Mouse (Mus musculus) thymus, adult 2 months (tissue): ENCODE measurements around the gene C1qtnf6. TPM values are rescaled to one million over a fixed set of nuclear protein-coding genes. Genes with fewer than 3 reads are reported as not detected.

Experiments
- DNase-seq: peaks from one replicate; pipeline ENCODE4 v3.0.0; 2021
- H3K27ac ChIP-seq: fragments of 200-500 bp; 2 replicates; pipeline ENCODE4 v1.5.1; 2012; ENCODE audit warnings: low read length, control low read depth; ENCODE audit not compliant: control insufficient read depth, insufficient read depth
- H3K27me3 ChIP-seq: fragments of 200-500 bp; 2 replicates; pipeline ENCODE4 v1.6.1; 2012; ENCODE audit warnings: mild to moderate bottlenecking, low read length, moderate library complexity, mixed read lengths; ENCODE audit not compliant: control insufficient read depth, insufficient read depth
- H3K36me3 ChIP-seq: fragments of 200-500 bp; 2 replicates; pipeline ENCODE4 v1.6.1; 2012; ENCODE audit warnings: mild to moderate bottlenecking, low read length, moderate library complexity; ENCODE audit not compliant: control insufficient read depth, insufficient read depth
- H3K4me1 ChIP-seq: fragments of 200-500 bp; replicated peaks from 2 replicates; pipeline ENCODE4 v1.6.1; 2012; ENCODE audit warnings: low read length; ENCODE audit not compliant: control insufficient read depth, insufficient read depth
- H3K4me3 ChIP-seq: fragments of 200-500 bp; 2 replicates; pipeline ENCODE4 v1.5.1; 2012; ENCODE audit warnings: mild to moderate bottlenecking, low read length, control low read depth, moderate library complexity; ENCODE audit not compliant: control insufficient read depth, insufficient read depth
- CTCF ChIP-seq: fragments of 200-500 bp; IDR thresholded peaks from 2 replicates; pipeline ENCODE4 v1.5.1; 2012; ENCODE audit warnings: mild to moderate bottlenecking, control low read depth, low read length, moderate library complexity, borderline replicate concordance; ENCODE audit not compliant: control insufficient read depth, poor library complexity, insufficient read depth; ENCODE audit errors: extremely low read depth
- POLR2A ChIP-seq: fragments of 200-500 bp; IDR thresholded peaks from 2 replicates; pipeline ENCODE4 v1.6.1; 2012; ENCODE audit warnings: mild to moderate bottlenecking, low read length, control low read depth, moderate library complexity; ENCODE audit not compliant: control insufficient read depth, poor library complexity, insufficient read depth; ENCODE audit errors: extremely low read depth
- WGBS: fragments of 180-500 bp; shearing (Covaris S2); methylation state at CpG from one replicate; pipeline ENCODE4 v1.1.7; 2018; 5-methylcytosine and 5-hydroxymethylcytosine counted together
- polyA plus RNA-seq: library from polyadenylated mRNA; depleted of rRNA; stranded (reverse); fragments of >200 nt; gene quantifications from 2 replicates; pipeline ENCODE4 v1.2.3, GENCODE M21; 2012

The C1qtnf6 gene
- polyA plus RNA-seq, 1 experiment, result 12.5 TPM

GRCm38 (mm10) chr15:78557693-78558535 lies 26.7 kb upstream of the C1qtnf6 start:
- no peak for DNase-seq
- no peak overlapping the region for H3K27ac ChIP-seq
- 41% methylated on average over 10 of the region's 10 CpGs for WGBS
- H3K4me3 ChIP-seq, result no peak overlapping the region
- TF ChIP-seq POLR2A (no peak), CTCF (no peak)
- no peaks in the 10 kb centered on the region for H3K27me3 ChIP-seq
- peaks cover 43% of the 10 kb centered on the region for H3K4me1 ChIP-seq
- peaks cover 24% of the 10 kb centered on the region for H3K36me3 ChIP-seq

DNA sequence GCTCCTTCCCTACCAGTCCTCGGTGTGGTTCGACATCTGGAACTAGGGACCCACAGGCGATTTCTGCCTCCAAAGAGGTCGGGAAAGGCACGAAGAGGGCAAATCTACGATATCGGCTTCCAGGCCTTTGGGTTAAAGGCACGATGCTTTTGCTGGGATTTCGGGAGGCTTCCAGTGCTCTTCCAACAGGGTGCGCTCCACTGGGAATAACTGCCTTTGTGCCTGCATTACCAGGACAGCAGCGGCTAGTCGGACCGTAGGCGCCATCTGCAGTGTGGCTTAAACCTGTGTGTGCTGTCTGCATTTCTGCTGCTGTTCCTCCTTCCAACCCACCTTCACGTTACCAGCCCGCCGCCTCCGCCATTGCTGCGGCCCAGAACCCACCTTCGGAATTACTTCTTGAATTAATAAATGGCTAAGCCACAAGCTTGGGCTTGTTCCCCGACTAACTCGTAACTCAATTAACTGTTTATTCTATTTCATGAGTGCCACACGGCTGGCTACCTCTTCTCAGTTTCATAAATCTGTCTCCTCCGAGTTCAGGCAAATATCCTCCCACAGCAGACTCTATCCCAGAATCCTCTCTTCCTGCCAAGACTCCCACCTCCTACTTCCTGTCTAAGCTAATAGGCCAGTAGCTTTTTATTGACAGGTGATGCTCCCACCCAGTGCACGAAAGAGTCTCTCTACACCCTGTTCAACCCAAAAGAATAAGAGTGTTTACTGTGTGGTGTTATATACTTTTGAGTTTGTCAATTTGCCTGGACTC lies 23.5 kb upstream of the C1qtnf6 start:
- TF ChIP-seq POLR2A, result no peak
- no peak for TF ChIP-seq CTCF

GRCm38 (mm10) chr15:78549189-78549734 lies 18.0 kb upstream of the C1qtnf6 start:
- no peak overlapping the region for H3K4me3 ChIP-seq
- TF ChIP-seq POLR2A, result no peak
- no peak for TF ChIP-seq CTCF
- H3K27ac ChIP-seq, result no peak overlapping the region
- no peaks in the 10 kb centered on the region; the same call in 1 of the 2 replicates for H3K27me3 ChIP-seq
- H3K4me1 ChIP-seq, result peaks cover 15% of the 10 kb centered on the region
- H3K36me3 ChIP-seq, result no peaks in the 10 kb centered on the region
- 90% methylated on average over 4 of the region's 4 CpGs for WGBS
- DNase-seq, result no peak

More for the DNA sequence above, 23.5 kb upstream of the C1qtnf6 start:
- Histone ChIP-seq H3K4me3 (no peak overlapping the region), H3K36me3 (no peaks in the 10 kb centered on the region), H3K4me1 (peaks cover 32% of the 10 kb centered on the region), H3K27me3 (no peaks in the 10 kb centered on the region), H3K27ac (no peak overlapping the region)
- DNase-seq, result no peak
- 85% methylated on average over 25 of the region's 25 CpGs for WGBS

DNA sequence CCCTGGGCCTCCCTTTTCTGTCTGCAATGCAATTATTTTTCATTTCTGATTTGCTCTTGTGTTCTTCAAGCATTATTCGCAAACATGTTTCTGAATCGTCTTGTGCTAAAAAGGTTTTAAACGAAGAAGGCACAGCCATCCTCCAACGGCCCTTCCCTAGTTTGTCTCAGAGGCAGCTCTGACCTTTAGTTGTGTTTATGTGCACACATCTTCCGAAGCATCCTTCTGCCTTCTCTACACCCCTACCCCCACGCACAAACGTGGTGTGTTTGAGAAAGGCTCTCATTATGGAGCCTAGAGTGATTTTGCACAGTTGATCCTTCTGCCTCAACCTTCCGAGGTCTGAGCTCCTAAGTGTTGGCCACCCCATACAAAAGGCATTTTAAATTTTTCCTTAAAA lies 17.5 kb upstream of the C1qtnf6 start:
- no peak overlapping the region for H3K4me3 ChIP-seq
- TF ChIP-seq CTCF (no peak), POLR2A (no peak)
- peaks cover 15% of the 10 kb centered on the region for H3K4me1 ChIP-seq
- H3K36me3 ChIP-seq, result no peaks in the 10 kb centered on the region
- H3K27ac ChIP-seq, result no peak overlapping the region
- no peaks in the 10 kb centered on the region; the same call in 1 of the 2 replicates for H3K27me3 ChIP-seq
- 68% methylated on average over 8 of the region's 8 CpGs for WGBS
- no peak for DNase-seq

DNA sequence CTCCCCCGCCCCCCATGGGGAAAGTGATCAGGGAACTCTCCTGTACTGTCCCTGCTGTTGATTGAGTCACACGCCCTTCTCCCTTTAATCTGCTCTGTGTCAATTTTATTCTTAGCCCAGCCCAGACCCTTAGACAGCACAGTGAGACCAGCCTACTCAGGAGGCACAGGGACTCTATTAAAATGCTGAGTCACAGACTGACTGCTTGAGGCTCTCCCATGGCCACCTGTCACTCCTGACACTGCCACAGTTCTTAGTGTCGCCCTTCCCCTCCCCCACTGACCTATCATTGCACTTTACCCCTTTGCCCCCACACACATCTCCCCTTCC lies 17.1 kb upstream of the C1qtnf6 start:
- Histone ChIP-seq H3K27ac (no peak overlapping the region), H3K4me1 (peaks cover 15% of the 10 kb centered on the region), H3K27me3 (no peaks in the 10 kb centered on the region; the same call in 1 of the 2 replicates), H3K4me3 (no peak overlapping the region), H3K36me3 (no peaks in the 10 kb centered on the region)
- TF ChIP-seq POLR2A, result no peak
- TF ChIP-seq CTCF, result no peak
- no peak for DNase-seq
- 56% methylated on average over 3 of the region's 3 CpGs for WGBS
